Mouse (Mus musculus) midbrain, embryonic 15.5 days (tissue): ENCODE measurements around the gene BC107364. TPM values are rescaled to one million over a fixed set of nuclear protein-coding genes. Genes with fewer than 3 reads are reported as not detected.
A peak's percentile ranks its signal among the peaks of the same experiment; 100 is the strongest.
"Not testable (repeated sequence)": the region's sequence is repeated elsewhere in the genome, so short reads cannot be mapped to it uniquely, and the experiment has no call there.

Experiments
- ATAC-seq: fragments of 200-750 bp; cut with Nextera tagmentation; replicated peaks from 2 replicates; pipeline ENCODE4 v1.8.0; 2017; ENCODE audit warnings: moderate TSS enrichment
- H3K27ac ChIP-seq: fragments of 300-500 bp; sonication (generic); 2 replicates; pipeline ENCODE4 v1.5.1; 2015; ENCODE audit warnings: mild to moderate bottlenecking, inconsistent platforms
- H3K27me3 ChIP-seq: fragments of 300-500 bp; sonication (generic); replicated peaks from 2 replicates; pipeline ENCODE4 v1.6.1; 2015; ENCODE audit warnings: inconsistent platforms
- H3K36me3 ChIP-seq: fragments of 300-500 bp; sonication (generic); replicated peaks from 2 replicates; pipeline ENCODE4 v1.6.1; 2015; ENCODE audit warnings: inconsistent platforms
- H3K4me1 ChIP-seq: fragments of 300-500 bp; sonication (generic); 2 replicates; pipeline ENCODE4 v1.6.1; 2015; ENCODE audit warnings: inconsistent platforms
- H3K4me2 ChIP-seq: fragments of 300-500 bp; sonication (generic); 2 replicates; pipeline ENCODE4 v1.6.1; 2015; ENCODE audit warnings: inconsistent platforms, mild to moderate bottlenecking, moderate library complexity
- H3K4me3 ChIP-seq: fragments of 300-500 bp; sonication (generic); 2 replicates; pipeline ENCODE4 v1.5.1; 2015; ENCODE audit warnings: mild to moderate bottlenecking, inconsistent platforms
- H3K9ac ChIP-seq: fragments of 300-500 bp; sonication (generic); 2 replicates; pipeline ENCODE4 v1.6.1; 2015; ENCODE audit warnings: mild to moderate bottlenecking, inconsistent platforms
- H3K9me3 ChIP-seq: fragments of 300-500 bp; sonication (generic); 2 replicates; pipeline ENCODE4 v1.6.1; 2016; ENCODE audit warnings: inconsistent platforms
- WGBS: fragments of 180-500 bp; shearing (Covaris S2); methylation state at CpG from one replicate; pipeline ENCODE4 v1.1.7; 2015; ENCODE audit warnings: mixed read lengths; 5-methylcytosine and 5-hydroxymethylcytosine counted together
- polyA plus RNA-seq: library from polyadenylated mRNA; unstranded; fragments of >200 nt; fragmentation: Nextera tagmentation; extraction: Ambion mirVana; gene quantifications from 2 replicates; pipeline ENCODE4 v1.2.1, GENCODE M21; 2015

Gene BC107364
- polyA plus RNA-seq, 1 experiment from 2014 or later, result not detected

DNA sequence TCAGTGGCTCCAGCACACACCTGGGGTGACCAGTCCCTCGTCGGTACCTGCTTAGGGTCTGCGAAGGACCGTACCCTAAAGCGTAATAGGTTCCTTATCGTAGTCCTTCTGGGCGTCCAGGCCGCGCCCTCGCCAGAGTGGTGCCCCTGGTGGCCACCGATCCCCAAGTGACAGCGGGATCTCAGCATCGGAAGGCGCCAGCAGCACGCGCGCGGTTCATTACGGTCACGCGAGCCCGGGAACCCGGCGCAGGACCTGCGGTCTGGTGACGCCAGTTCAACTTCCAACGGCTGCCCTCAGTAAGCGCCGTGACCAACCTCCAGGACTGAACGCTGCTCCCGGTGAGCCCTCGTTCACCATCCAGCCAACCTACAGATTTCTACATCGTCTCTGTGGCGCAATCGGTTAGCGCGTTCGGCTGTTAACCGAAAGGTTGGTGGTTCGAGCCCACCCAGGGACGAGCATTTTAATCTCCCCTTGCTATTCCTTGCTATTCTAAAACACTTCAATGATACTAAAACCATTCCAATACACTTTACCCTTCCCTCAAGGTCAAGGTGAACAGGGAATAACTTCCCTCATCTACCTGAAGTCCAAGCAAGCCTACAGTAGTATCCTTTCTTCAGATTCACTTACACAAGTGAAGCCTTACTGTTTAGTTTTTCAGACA lies 50.1 kb downstream of the BC107364 start:
- no peaks in the 10 kb centered on the region for H3K36me3 ChIP-seq
- under 1% methylated on average over 41 of the region's 41 CpGs for WGBS
- H3K9me3 ChIP-seq, result no peaks in the 10 kb centered on the region
- peak overlapping the region; percentile 17 for H3K4me3 ChIP-seq
- peaks cover 9% of the 10 kb centered on the region for H3K4me1 ChIP-seq
- no peak overlapping the region for H3K27ac ChIP-seq
- peaks cover 93% of the 10 kb centered on the region for H3K27me3 ChIP-seq
- no peak overlapping the region for H3K9ac ChIP-seq
- ATAC-seq, result no peak
- peak overlapping the region; percentile 21 for H3K4me2 ChIP-seq

DNA sequence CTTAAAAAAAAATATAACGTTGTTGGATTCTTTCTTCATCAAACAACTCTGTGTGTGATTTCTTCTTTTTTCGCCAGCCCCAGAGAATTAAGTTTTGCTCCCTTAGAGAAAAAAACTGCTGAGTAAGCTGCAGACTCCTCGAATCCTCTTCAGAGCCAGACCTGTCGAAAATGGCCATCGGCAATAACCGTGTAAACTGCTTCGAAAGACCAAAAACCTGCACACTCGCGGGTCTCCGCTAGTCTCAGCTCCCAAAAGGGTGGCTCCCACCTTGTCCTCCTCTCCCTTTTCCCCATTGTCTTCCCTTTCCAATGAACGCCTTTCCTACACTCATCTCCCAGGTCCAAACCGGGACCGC lies 50.7 kb downstream of the BC107364 start:
- H3K9ac ChIP-seq, result no peak overlapping the region
- 2% methylated on average over 13 of the region's 13 CpGs for WGBS

DNA sequence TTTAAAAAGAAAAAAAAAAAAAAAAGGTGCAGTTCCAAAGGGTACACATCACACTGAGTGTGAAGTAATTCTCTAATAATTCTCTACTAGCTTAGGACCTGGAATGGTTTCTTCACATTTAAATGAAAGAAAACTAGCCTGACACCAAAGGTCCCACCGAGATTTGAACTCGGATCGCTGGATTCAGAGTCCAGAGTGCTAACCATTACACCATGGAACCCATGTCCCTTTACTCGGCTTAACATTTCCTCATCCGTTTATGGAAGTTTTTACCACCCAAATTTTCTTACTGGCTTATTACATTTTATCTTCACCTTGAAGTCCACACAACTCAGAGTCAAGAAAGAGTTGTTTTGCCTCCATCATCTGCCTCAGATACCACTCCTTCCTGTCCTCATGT lies 53.2 kb downstream of the BC107364 start:
- H3K4me2 ChIP-seq, result no peak overlapping the region
- H3K36me3 ChIP-seq, result no peaks in the 10 kb centered on the region
- 4% methylated on average over 5 of the region's 5 CpGs for WGBS
- H3K27me3 ChIP-seq, result peaks cover 94% of the 10 kb centered on the region
- ATAC-seq, result no peak
- H3K9ac ChIP-seq, result no peak overlapping the region
- H3K27ac ChIP-seq, result no peak overlapping the region
- no peaks in the 10 kb centered on the region for H3K9me3 ChIP-seq
- H3K4me1 ChIP-seq, result peaks cover 5% of the 10 kb centered on the region
- H3K4me3 ChIP-seq, result no peak overlapping the region

More for the DNA sequence above, 50.7 kb downstream of the BC107364 start:
- no peak for ATAC-seq
- H3K27me3 ChIP-seq, result peaks cover 93% of the 10 kb centered on the region
- H3K4me3 ChIP-seq, result peak overlapping the region; percentile 17
- H3K9me3 ChIP-seq, result no peaks in the 10 kb centered on the region
- peak overlapping the region; percentile 21 for H3K4me2 ChIP-seq
- peaks cover 9% of the 10 kb centered on the region for H3K4me1 ChIP-seq
- no peaks in the 10 kb centered on the region for H3K36me3 ChIP-seq
- no peak overlapping the region for H3K27ac ChIP-seq

DNA sequence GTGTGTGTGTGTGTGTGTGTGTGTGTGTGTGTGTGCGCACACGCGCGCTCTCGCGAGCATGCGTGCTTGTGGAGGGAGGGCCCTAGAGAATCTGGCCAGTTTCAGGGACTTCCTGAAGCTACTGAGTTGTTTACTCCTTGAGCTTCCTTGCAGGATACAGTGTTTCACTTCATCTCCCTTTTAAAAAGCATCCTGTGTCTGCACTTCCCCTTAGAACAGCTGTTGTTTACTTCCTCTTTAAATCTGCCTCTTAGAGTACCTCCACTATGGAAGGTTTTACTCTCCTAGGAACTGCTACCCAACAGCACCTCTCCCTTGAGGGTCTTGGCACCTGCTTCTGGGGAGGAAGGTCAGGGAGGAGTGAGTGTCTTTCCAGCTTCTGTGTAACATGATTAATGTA lies 55.2 kb downstream of the BC107364 start:
- H3K9ac ChIP-seq, result no peak overlapping the region
- ATAC-seq, result no peak
- H3K4me3 ChIP-seq, result no peak overlapping the region
- H3K4me1 ChIP-seq, result peaks cover 4% of the 10 kb centered on the region
- no peak overlapping the region for H3K27ac ChIP-seq
- H3K9me3 ChIP-seq, result no peaks in the 10 kb centered on the region
- 95% methylated on average over 7 of the region's 7 CpGs for WGBS
- H3K36me3 ChIP-seq, result no peaks in the 10 kb centered on the region
- no peak overlapping the region for H3K4me2 ChIP-seq
- H3K27me3 ChIP-seq, result peaks cover 84% of the 10 kb centered on the region

DNA sequence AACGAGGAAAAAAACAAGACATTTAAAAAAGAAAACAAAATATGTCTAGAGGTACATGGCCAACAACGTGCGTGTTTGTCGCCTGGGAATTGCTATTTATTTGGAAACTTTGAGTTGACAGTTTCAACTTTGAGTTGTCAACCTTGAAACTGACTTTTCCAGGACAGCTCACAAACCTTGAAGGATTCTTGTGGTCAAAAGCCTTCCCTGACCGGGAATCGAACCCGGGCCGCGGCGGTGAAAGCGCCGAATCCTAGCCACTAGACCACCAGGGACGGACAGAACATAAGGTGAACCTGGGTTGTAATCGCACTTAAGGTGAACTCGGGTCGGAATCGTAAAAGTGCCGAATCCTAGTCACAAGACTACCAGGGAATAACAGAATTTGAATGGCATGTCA lies 64.9 kb downstream of the BC107364 start:
- no CpG with 5 or more reads among the region's 18 CpGs for WGBS

More for the DNA sequence above, 64.9 kb downstream of the BC107364 start:
- not testable (repeated sequence) for H3K9me3 ChIP-seq, H3K4me3 ChIP-seq, H3K9ac ChIP-seq, H3K36me3 ChIP-seq, H3K27ac ChIP-seq, H3K4me1 ChIP-seq, H3K4me2 ChIP-seq, ATAC-seq
- peaks cover 22% of the 10 kb centered on the region for H3K27me3 ChIP-seq

Other genes starting within 250 kb of the BC107364 start
- 51.0 and 59.9 TPM in 2 replicates for gene Bola1, start 232.6 kb downstream of the BC107364 start, polyA plus RNA-seq
- gene Hist2h2ab, start 232.4 kb downstream of the BC107364 start, polyA plus RNA-seq, result 0.92 TPM in 1 of 2 replicates, not detected in the other
- 1.8 and 2.2 TPM in 2 replicates for gene Hist2h2ac, start 231.4 kb downstream of the BC107364 start, polyA plus RNA-seq
- gene Hist2h2be, start 231.2 kb downstream of the BC107364 start, polyA plus RNA-seq, result 5.1 and 5.4 TPM in 2 replicates
- 2.3 and 2.4 TPM in 2 replicates for gene Hist2h3c2, start 213.2 kb downstream of the BC107364 start, polyA plus RNA-seq
- 44.8 and 51.7 TPM in 2 replicates for gene Hist2h2aa2, start 212.0 kb downstream of the BC107364 start, polyA plus RNA-seq
- gene Hist2h2aa1, start 206.8 kb downstream of the BC107364 start, polyA plus RNA-seq, result 14.4 and 19.2 TPM in 2 replicates
- gene Hist2h3c1, start 205.6 kb downstream of the BC107364 start, polyA plus RNA-seq, result 0.11 TPM in 1 of 2 replicates, not detected in the other
- gene Hist2h4, start 189.0 kb downstream of the BC107364 start, polyA plus RNA-seq, result 5.6 and 6.1 TPM in 2 replicates
- gene Hist2h3b, start 183.7 kb downstream of the BC107364 start, polyA plus RNA-seq, result 12.8 and 13.1 TPM in 2 replicates
- 1.9 and 2.6 TPM in 2 replicates for gene Hist2h2bb, start 182.6 kb downstream of the BC107364 start, polyA plus RNA-seq
- 1.0 and 1.7 TPM in 2 replicates for gene Fcgr1, start 158.3 kb downstream of the BC107364 start, polyA plus RNA-seq
- 1.2 and 1.4 TPM in 2 replicates for gene Hfe2, start 72.9 kb upstream of the BC107364 start, polyA plus RNA-seq
- 52.0 TPM in 2 replicates for gene Txnip, start 105.7 kb upstream of the BC107364 start, polyA plus RNA-seq
- gene Gm16253, start 124.7 kb upstream of the BC107364 start, polyA plus RNA-seq, result 1.1 and 2.1 TPM in 2 replicates
- 35.7 and 36.9 TPM in 2 replicates for gene Polr3gl, start 141.9 kb upstream of the BC107364 start, polyA plus RNA-seq
- gene Ankrd34a, start 144.3 kb upstream of the BC107364 start, polyA plus RNA-seq, result 15.0 and 16.7 TPM in 2 replicates
- gene Lix1l, start 148.8 kb upstream of the BC107364 start, polyA plus RNA-seq, result 3.9 and 4.5 TPM in 2 replicates
- gene Rbm8a, start 177.6 kb upstream of the BC107364 start, polyA plus RNA-seq, result 121 and 127 TPM in 2 replicates
- 58.7 and 58.8 TPM in 2 replicates for gene Pex11b, start 183.1 kb upstream of the BC107364 start, polyA plus RNA-seq
- 0.11 and 0.34 TPM in 2 replicates for gene Gm42957, start 183.2 kb upstream of the BC107364 start, polyA plus RNA-seq
- gene Itga10, start 193.3 kb upstream of the BC107364 start, polyA plus RNA-seq, result 1.5 and 1.6 TPM in 2 replicates
- 2.1 TPM in 2 replicates for gene Ankrd35, start 217.8 kb upstream of the BC107364 start, polyA plus RNA-seq
- 37.8 and 38.7 TPM in 2 replicates for gene Pias3, start 244.1 kb upstream of the BC107364 start, polyA plus RNA-seq